Mouse (Mus musculus): ENCODE measurements around the gene Slc35f1. TPM values are rescaled to one million over a fixed set of nuclear protein-coding genes. Genes with fewer than 3 reads are reported as not detected.

Gene Slc35f1
- polyA plus RNA-seq, 1 experiment: not detected

DNA sequence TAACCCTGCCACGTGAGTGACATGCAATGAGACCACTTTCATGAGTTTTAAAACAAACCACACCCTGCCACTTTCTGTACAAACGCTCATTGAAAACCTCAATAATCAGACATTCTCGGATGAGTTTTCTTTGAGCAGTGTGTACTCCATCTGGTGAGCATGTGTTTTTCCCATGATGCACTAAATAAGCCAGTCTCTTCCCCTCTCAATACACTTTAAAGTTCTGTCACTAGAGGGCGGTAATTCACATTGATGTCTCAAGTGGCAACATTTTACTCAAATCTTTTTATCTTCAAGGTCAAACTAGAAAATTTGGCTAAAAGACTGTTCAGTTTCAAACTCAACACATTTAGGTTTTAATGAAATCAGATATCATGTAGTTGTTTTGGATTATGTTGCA is 68.3 kb downstream of the Slc35f1 start:
- WGBS: 37% methylated on average over 4 of the region's 4 CpGs
- no peak for TF ChIP-seq CTCF (IDR thresholded peaks at IDR 0.05; ENCODE audit: insufficient read depth, low read depth, low read length)
- no peak for TF ChIP-seq POLR2A (IDR thresholded peaks at IDR 0.05; ENCODE audit: insufficient read depth, low read depth, low read length)
- no peaks in the 10 kb centered on the region for H3K4me1 ChIP-seq (ENCODE audit: control insufficient read depth, insufficient read depth, low read length)
- no peak overlapping the region for H3K27ac ChIP-seq (ENCODE audit: insufficient read depth, low read depth, low read length)
- no peak overlapping the region for H3K4me3 ChIP-seq (ENCODE audit: insufficient read depth, low read depth, low read length)

DNA sequence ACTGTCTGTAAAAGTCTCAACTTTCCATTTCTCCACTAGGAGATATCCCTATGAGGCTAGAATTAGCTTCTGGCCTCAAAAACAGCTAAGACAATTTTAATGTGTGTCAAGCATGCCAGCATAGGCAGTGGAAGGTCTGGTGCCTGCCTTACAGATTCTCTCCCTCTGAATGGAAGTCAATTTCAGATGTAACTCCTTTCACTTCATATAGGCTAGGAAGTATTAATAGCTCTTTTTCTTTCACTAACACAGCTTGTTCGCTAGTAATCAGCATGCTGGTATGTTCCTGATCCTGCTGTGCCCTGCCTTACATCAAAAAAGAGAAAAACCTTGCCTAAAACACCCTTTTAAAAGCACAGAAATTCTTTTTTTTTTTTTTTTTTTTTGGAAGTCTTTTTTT is 70.2 kb downstream of the Slc35f1 start:
- no peak for TF ChIP-seq POLR2A (IDR thresholded peaks at IDR 0.05; ENCODE audit: insufficient read depth, low read depth, low read length)
- no peak for TF ChIP-seq CTCF (IDR thresholded peaks at IDR 0.05; ENCODE audit: insufficient read depth, low read depth, low read length)
- no peak overlapping the region for H3K4me3 ChIP-seq (ENCODE audit: insufficient read depth, low read depth, low read length)
- H3K4me1 ChIP-seq (ENCODE audit: control insufficient read depth, insufficient read depth, low read length): no peaks in the 10 kb centered on the region
- WGBS: 76% methylated on average over 1 of the region's 1 CpGs
- no peak overlapping the region for H3K27ac ChIP-seq (ENCODE audit: insufficient read depth, low read depth, low read length)

DNA sequence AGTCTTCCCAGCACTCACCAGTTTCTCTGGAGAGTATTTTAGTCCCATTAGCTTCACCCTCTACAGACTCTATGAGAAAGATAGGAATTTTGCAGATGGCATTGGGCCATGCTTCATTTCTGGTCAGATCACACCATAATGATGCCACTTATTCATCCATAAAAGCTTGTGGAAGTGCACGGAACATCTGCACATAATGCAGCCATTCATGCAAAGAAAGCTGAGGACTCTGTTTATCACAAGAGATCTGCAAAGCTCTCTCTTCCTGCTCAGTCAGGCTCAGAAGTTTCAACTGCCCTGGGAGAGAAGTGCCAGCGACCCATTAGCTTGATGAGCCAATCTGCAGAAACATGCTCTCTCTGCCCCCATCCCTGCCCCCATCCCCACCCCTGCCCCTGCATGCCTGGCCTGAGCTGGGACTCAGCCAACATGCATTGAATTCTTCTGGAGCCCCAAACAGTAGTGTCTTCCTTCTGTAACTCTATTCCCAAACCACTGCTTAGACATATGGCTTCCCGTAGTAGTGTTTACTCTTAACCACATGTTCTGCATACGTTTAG is 89.7 kb downstream of the Slc35f1 start:
- no peak overlapping the region for H3K4me3 ChIP-seq (ENCODE audit: insufficient read depth, low read depth, low read length)
- 46% methylated on average over 4 of the region's 4 CpGs for WGBS
- TF ChIP-seq POLR2A (IDR thresholded peaks at IDR 0.05; ENCODE audit: insufficient read depth, low read depth, low read length): no peak
- TF ChIP-seq CTCF (IDR thresholded peaks at IDR 0.05; ENCODE audit: insufficient read depth, low read depth, low read length): no peak

DNA sequence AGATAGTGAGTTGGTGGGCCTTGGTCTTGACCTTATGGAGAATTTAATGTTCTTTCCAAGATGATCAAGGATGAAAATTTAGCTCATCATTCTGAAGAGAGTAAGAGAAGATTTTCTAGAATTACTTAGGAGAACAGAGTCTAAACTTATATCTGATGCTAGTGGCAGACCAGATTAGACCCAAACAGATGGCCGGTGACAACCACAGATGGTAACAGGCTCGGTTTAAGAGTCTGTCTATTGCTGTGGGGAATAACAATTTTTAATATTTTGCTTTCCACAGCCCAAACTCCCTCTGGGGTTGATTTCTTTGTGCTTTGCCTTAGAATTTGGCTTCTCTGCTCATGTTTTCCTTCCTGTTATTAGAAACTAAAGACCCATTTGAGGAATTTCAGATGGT is 96.7 kb downstream of the Slc35f1 start:
- no peak overlapping the region for H3K4me3 ChIP-seq (ENCODE audit: insufficient read depth, low read depth, low read length)
- 78% methylated on average over 2 of the region's 2 CpGs for WGBS
- no peaks in the 10 kb centered on the region for H3K4me1 ChIP-seq (ENCODE audit: control insufficient read depth, insufficient read depth, low read length)
- no peak for TF ChIP-seq CTCF (IDR thresholded peaks at IDR 0.05; ENCODE audit: insufficient read depth, low read depth, low read length)
- H3K27ac ChIP-seq (ENCODE audit: insufficient read depth, low read depth, low read length): no peak overlapping the region

More for the DNA sequence above, 89.7 kb downstream of the Slc35f1 start:
- Histone ChIP-seq H3K27ac (ENCODE audit: insufficient read depth, low read depth, low read length) (no peak overlapping the region), H3K4me1 (ENCODE audit: control insufficient read depth, insufficient read depth, low read length) (no peaks in the 10 kb centered on the region)

DNA sequence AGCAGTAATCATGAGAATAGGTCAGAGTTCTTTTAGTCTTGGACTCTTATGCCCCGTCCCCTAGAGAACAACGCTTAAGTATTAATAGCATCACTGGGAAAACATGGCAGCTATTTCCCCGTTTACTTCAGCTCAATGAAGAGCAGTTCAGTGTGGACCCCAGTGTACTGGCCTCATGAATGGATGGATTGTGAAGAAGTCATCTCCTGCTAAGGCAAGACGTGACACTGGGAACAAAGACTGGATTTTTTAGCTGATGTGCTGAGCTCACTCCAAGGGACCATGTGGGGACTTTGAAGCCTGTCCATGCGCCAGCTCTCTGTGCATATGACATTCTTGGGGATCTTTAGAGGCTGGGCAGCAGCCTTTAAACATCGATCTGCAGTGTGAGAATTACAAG is 101.2 kb downstream of the Slc35f1 start:
- H3K4me3 ChIP-seq (ENCODE audit: insufficient read depth, low read depth, low read length): no peak overlapping the region
- no peak overlapping the region for H3K27ac ChIP-seq (ENCODE audit: insufficient read depth, low read depth, low read length)
- 48% methylated on average over 6 of the region's 6 CpGs for WGBS
- TF ChIP-seq POLR2A (IDR thresholded peaks at IDR 0.05; ENCODE audit: insufficient read depth, low read depth, low read length): no peak
- no peak for TF ChIP-seq CTCF (IDR thresholded peaks at IDR 0.05; ENCODE audit: insufficient read depth, low read depth, low read length)
- no peaks in the 10 kb centered on the region for H3K4me1 ChIP-seq (ENCODE audit: control insufficient read depth, insufficient read depth, low read length)

DNA sequence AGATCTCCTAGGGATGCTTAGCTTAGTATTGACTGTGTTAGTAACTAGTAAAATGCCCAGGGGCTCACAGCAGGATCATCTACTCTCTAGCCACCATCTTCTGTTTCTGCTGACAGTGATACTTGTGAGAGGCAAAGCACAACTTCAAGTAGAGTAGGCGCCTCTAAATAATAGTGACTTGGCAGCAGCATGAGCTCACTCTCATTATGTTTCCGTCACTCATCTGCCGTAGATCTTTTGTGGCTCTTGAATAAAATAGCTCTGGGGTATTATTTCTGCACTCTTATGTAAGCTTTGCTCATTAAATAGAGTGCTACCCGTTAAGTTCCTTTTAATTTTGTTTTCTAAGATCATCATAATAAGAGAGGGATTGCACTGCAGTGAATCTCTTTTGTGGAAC is 107.1 kb downstream of the Slc35f1 start:
- H3K27ac ChIP-seq (ENCODE audit: insufficient read depth, low read depth, low read length): no peak overlapping the region
- TF ChIP-seq POLR2A (IDR thresholded peaks at IDR 0.05; ENCODE audit: insufficient read depth, low read depth, low read length) (no peak), CTCF (IDR thresholded peaks at IDR 0.05; ENCODE audit: insufficient read depth, low read depth, low read length) (no peak)
- 20% methylated on average over 4 of the region's 4 CpGs for whole genome bisulfite sequencing
- no peak overlapping the region for H3K4me3 ChIP-seq (ENCODE audit: insufficient read depth, low read depth, low read length)
- no peaks in the 10 kb centered on the region for H3K4me1 ChIP-seq (ENCODE audit: control insufficient read depth, insufficient read depth, low read length)

DNA sequence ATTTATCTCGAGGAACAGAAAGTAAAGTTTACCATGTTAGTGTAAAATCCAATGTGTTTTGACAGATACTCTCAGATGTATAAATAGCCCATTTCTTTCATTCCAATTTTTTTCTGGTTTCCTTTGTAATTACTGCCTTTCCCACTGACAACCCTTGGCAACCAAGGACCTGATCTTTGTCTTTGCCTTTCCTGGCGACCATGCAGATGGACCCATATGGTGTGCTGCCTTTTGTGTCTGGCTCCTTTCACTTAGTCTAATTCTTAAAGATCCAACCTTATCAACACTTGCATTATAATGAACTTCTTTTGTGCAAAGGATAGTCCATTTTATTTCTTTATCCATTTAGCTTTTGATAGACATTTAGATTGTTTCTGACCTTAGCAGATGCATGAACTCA is 117.5 kb downstream of the Slc35f1 start:
- 42% methylated on average over 2 of the region's 2 CpGs for WGBS
- H3K4me1 ChIP-seq (ENCODE audit: control insufficient read depth, insufficient read depth, low read length): no peaks in the 10 kb centered on the region
- TF ChIP-seq POLR2A (IDR thresholded peaks at IDR 0.05; ENCODE audit: insufficient read depth, low read depth, low read length): no peak
- TF ChIP-seq CTCF (IDR thresholded peaks at IDR 0.05; ENCODE audit: insufficient read depth, low read depth, low read length): no peak
- H3K27ac ChIP-seq (ENCODE audit: insufficient read depth, low read depth, low read length): no peak overlapping the region
- H3K4me3 ChIP-seq (ENCODE audit: insufficient read depth, low read depth, low read length): no peak overlapping the region

DNA sequence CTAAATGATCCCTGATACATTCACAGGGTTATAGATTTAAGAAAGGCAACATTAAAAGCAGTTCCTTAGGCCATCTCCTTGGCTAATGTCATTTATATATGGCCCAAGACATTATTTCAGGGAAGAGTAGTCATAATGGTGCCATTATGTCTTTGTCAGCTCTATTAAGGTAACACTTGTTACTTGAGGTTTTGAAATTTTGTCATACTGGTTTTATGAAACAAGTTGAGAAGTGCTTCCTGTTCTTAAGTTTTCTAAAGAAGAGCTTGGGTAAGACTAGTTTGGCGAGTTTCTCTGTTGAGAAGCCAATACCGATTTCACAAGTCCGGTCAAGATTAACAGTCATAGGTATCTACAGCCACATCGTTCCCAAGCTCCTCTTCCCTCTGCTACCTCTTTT is 122.5 kb downstream of the Slc35f1 start:
- TF ChIP-seq CTCF (IDR thresholded peaks at IDR 0.05; ENCODE audit: insufficient read depth, low read depth, low read length) (no peak), POLR2A (IDR thresholded peaks at IDR 0.05; ENCODE audit: insufficient read depth, low read depth, low read length) (no peak)
- H3K4me3 ChIP-seq (ENCODE audit: insufficient read depth, low read depth, low read length): no peak overlapping the region
- H3K27ac ChIP-seq (ENCODE audit: insufficient read depth, low read depth, low read length): no peak overlapping the region
- WGBS: 94% methylated on average over 4 of the region's 4 CpGs
- no peaks in the 10 kb centered on the region for H3K4me1 ChIP-seq (ENCODE audit: control insufficient read depth, insufficient read depth, low read length)

DNA sequence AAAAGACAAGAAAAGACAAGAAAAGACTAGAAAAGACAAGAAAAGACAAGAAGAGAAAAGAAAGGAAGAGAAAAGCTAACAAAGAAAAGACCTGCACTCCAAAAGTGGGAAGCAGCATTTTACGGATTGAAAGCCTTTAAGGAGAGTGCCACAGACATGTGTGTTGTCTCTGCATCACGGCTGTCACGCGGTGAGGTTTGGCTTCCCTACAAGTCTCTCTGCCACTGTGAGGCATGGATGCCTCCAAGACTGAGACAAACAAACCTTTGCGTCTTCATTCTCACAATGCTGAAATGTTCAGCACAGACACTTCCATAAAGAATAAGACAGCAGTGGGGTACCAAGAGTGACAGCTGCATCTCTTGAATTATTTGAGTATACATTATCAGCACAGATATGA is 124.0 kb downstream of the Slc35f1 start:
- TF ChIP-seq CTCF (IDR thresholded peaks at IDR 0.05; ENCODE audit: insufficient read depth, low read depth, low read length) (no peak), POLR2A (IDR thresholded peaks at IDR 0.05; ENCODE audit: insufficient read depth, low read depth, low read length) (no peak)
- Histone ChIP-seq H3K4me1 (ENCODE audit: control insufficient read depth, insufficient read depth, low read length) (no peaks in the 10 kb centered on the region), H3K27ac (ENCODE audit: insufficient read depth, low read depth, low read length) (no peak overlapping the region), H3K4me3 (ENCODE audit: insufficient read depth, low read depth, low read length) (no peak overlapping the region)
- 85% methylated on average over 5 of the region's 5 CpGs for WGBS

DNA sequence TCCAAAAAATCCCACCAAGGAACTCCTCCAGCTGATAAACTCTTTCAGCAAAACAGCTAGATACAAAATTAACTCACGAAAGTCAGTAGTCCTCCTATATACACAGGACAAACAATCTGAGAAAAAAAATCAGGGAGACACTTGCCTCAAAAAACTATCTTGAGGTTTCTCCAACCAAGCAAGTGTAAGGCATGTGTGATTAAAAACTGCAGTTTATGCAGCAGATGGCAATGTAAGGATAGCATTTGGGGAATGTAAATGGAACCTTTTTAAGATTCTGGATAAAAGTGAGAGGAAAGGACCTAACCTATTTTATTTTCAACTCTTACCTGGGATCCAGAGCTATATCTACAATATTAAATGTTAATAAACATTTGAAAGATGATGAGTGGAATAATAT is 129.3 kb downstream of the Slc35f1 start:
- WGBS: 91% methylated on average over 1 of the region's 1 CpGs
- TF ChIP-seq POLR2A (IDR thresholded peaks at IDR 0.05; ENCODE audit: insufficient read depth, low read depth, low read length): no peak
- no peak for TF ChIP-seq CTCF (IDR thresholded peaks at IDR 0.05; ENCODE audit: insufficient read depth, low read depth, low read length)
- Histone ChIP-seq H3K4me3 (ENCODE audit: insufficient read depth, low read depth, low read length) (no peak overlapping the region), H3K4me1 (ENCODE audit: control insufficient read depth, insufficient read depth, low read length) (no peaks in the 10 kb centered on the region), H3K27ac (ENCODE audit: insufficient read depth, low read depth, low read length) (no peak overlapping the region)
